21 mouse cellular contexts compared by ENCODE assay signal in the genomic region with DNA sequence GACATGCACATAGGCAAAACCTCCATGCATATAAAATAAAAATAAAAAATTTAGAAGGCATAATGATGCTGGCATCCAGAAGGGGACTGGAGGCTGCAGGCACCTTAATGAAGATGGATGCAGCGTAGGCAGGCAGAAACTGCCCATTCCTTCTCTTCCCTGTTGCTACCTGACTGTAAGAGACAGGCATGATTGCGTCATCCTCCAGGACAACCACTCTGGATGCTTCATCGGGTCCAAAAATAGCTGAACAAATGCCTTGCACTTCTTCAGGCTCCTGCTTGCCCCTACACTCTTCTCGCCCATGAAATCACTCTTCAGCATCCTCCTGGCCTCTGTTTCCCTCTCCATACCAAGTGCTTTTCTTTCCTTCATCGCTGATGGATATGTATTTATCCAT. TPM values are rescaled to one million over a fixed set of nuclear protein-coding genes. Genes with fewer than 3 reads are reported as not detected.
A peak's percentile ranks its signal among the peaks of the same experiment; 100 is the strongest.
DNase-seq lines count a peak whose midpoint lies in the region; ATAC-seq lines count a peak whose summit lies in the region.
"Had no signal": no experiment of that assay in that cellular context is flagged by ENCODE, and none has a peak within 500 bp of the region (broad histone marks: within the 10 kb centered on the region; RNA-seq: fewer than 3 reads in every experiment).

No protein-coding gene starts in this region.

- ATAC-seq in frontal cortex, adult (ENCODE audit: low TSS enrichment): 0 out of 2 replicates have a peak, but pooled peaks have one; percentile 15
- no peak for ATAC-seq in midbrain, embryonic 13.5 days
- ATAC-seq in midbrain, embryonic 16.5 days: no peak

- no peak overlapping the region for H3K9ac ChIP-seq in midbrain, embryonic 13.5 days (replicated peaks)
- no peak overlapping the region for H3K9ac ChIP-seq in midbrain, embryonic 16.5 days (ENCODE audit: low read depth, low read length)
- H3K9ac ChIP-seq: heart, embryonic 15.5 days had no signal

- H3K9me3 ChIP-seq in midbrain, embryonic 13.5 days: no peaks in the 10 kb centered on the region
- no peaks in the 10 kb centered on the region for H3K9me3 ChIP-seq in midbrain, embryonic 10.5 days (replicated peaks)
- no peaks in the 10 kb centered on the region for H3K9me3 ChIP-seq in midbrain, embryonic 16.5 days (replicated peaks; ENCODE audit: control insufficient read depth, low read length, poor library complexity, severe bottlenecking)
- H3K9me3 ChIP-seq: heart, embryonic 15.5 days; megakaryocyte, embryonic 14.5 days had no signal

- peaks cover 79% of the 10 kb centered on the region for H3K4me1 ChIP-seq in midbrain, embryonic 13.5 days (replicated peaks)
- H3K4me1 ChIP-seq in midbrain, embryonic 10.5 days: peaks cover 26% of the 10 kb centered on the region
- peaks cover 69% of the 10 kb centered on the region for H3K4me1 ChIP-seq in midbrain, embryonic 16.5 days (ENCODE audit: control insufficient read depth, insufficient read depth, low read length)
- H3K4me1 ChIP-seq: heart, embryonic 15.5 days had no signal

- H3K4me3 ChIP-seq in midbrain, embryonic 13.5 days (replicated peaks): no peak overlapping the region
- H3K4me3 ChIP-seq in midbrain, embryonic 10.5 days: no peak overlapping the region
- H3K4me3 ChIP-seq in midbrain, embryonic 16.5 days (ENCODE audit: low read depth, low read length): no peak overlapping the region
- H3K4me3 ChIP-seq: heart, adult 2 months; heart, embryonic 15.5 days; megakaryocyte, embryonic 14.5 days had no signal

- no peak overlapping the region for H3K4me2 ChIP-seq in midbrain, embryonic 13.5 days (replicated peaks)
- no peak overlapping the region for H3K4me2 ChIP-seq in midbrain, embryonic 16.5 days (ENCODE audit: low read length)
- H3K4me2 ChIP-seq: heart, embryonic 15.5 days; liver, embryonic 11.5 days had no signal

- H3K36me3 ChIP-seq in midbrain, embryonic 13.5 days: peaks cover 13% of the 10 kb centered on the region; the same call in 1 of the 2 replicates
- H3K36me3 ChIP-seq in midbrain, embryonic 10.5 days: peaks cover 4% of the 10 kb centered on the region
- H3K36me3 ChIP-seq in midbrain, embryonic 16.5 days (ENCODE audit: control insufficient read depth, insufficient read depth, low read length): 0 out of 2 replicates have a peak, but pooled peaks cover 3% of the 10 kb centered on the region
- H3K36me3 ChIP-seq: heart, embryonic 15.5 days had no signal

- no peak for DNase-seq in frontal cortex, postnatal 10 days (ENCODE audit: low spot score in 2 of 2)
- no peak for DNase-seq in midbrain, embryonic 10.5 days (ENCODE audit: low spot score)
- no peak for DNase-seq in spleen, postnatal 14 days (ENCODE audit: low spot score in 2 of 2)
- no peak for DNase-seq in cerebellum, adult 8-10 months
- DNase-seq: adrenal gland, postnatal 36 days; cerebellum, adult 2 months; gastrocnemius, postnatal 14 days; heart, adult 2 months; heart, postnatal 4 days; kidney, adult 8-10 months; kidney, postnatal 25 days; layer of hippocampus, adult 9-11 months; lung, adult 18-20 months; right cerebral cortex, adult 18-20 months; thymus, postnatal 25 days had no signal

- WGBS in midbrain, embryonic 13.5 days: 84% methylated on average over 5 of the region's 5 CpGs
- WGBS in midbrain, embryonic 10.5 days: 87% methylated on average over 5 of the region's 5 CpGs
- WGBS in midbrain, embryonic 16.5 days: 91% methylated on average over 5 of the region's 5 CpGs

- no peaks in the 10 kb centered on the region for H3K27me3 ChIP-seq in midbrain, embryonic 13.5 days
- no peaks in the 10 kb centered on the region for H3K27me3 ChIP-seq in midbrain, embryonic 10.5 days (ENCODE audit: low read depth, poor library complexity, severe bottlenecking)
- H3K27me3 ChIP-seq in midbrain, embryonic 16.5 days (ENCODE audit: control insufficient read depth, insufficient read depth, low read depth, low read length): no peaks in the 10 kb centered on the region
- H3K27me3 ChIP-seq: heart, embryonic 15.5 days; megakaryocyte, embryonic 14.5 days had no signal

- peak overlapping the region; percentile 90 for H3K27ac ChIP-seq in midbrain, embryonic 13.5 days
- no peak overlapping the region for H3K27ac ChIP-seq in midbrain, embryonic 10.5 days (replicated peaks)
- peak overlapping the region; percentile 26; the same call in 1 of the 2 replicates for H3K27ac ChIP-seq in midbrain, embryonic 16.5 days (ENCODE audit: low read length)
- H3K27ac ChIP-seq: heart, adult 2 months; heart, embryonic 15.5 days had no signal

RNA-seq across cellular contexts. Expression of a gene that starts 29.1 kb away (rescaled TPM):
- 444 and 467 TPM in 2 replicates for polyA plus RNA-seq in midbrain, embryonic 13.5 days (2015; fragmentation: Nextera tagmentation; extraction: Ambion mirVana)
- polyA plus RNA-seq in midbrain, embryonic 10.5 days (2016; fragmentation: Nextera tagmentation; extraction: Ambion mirVana): 25.7 and 51.3 TPM in 2 replicates
- polyA plus RNA-seq in midbrain, embryonic 16.5 days (2015; fragmentation: Nextera tagmentation; extraction: Ambion mirVana): 730 and 757 TPM in 2 replicates
